Mouse (Mus musculus) liver, postnatal 0 days (tissue): ENCODE results near the gene Rapgefl1.

ENCODE experiments used
- CTCF ChIP-seq: sonication (generic); IDR thresholded peaks from 2 replicates; pipeline ENCODE4 v1.5.1; 2016; ENCODE audit warnings: antibody characterized with exemption, low read depth
- EP300 ChIP-seq: IDR thresholded peaks from 2 replicates; pipeline ENCODE4 v1.6.1; 2016; ENCODE audit warnings: antibody characterized with exemption, low read depth, mild to moderate bottlenecking

- TF ChIP-seq CTCF (no peak), EP300 (no peak)
These were observed 6.7 kb upstream of the Rapgefl1 start for GRCm38 (mm10) chr11:98829875-98830274.
